Mouse (Mus musculus): ENCODE measurements around the gene Plac1. TPM values are rescaled to one million over a fixed set of nuclear protein-coding genes. Genes with fewer than 3 reads are reported as not detected.

Plac1 gene
- polyA plus RNA-seq, 1 experiment from 2014 or later = 1.8 TPM

DNA sequence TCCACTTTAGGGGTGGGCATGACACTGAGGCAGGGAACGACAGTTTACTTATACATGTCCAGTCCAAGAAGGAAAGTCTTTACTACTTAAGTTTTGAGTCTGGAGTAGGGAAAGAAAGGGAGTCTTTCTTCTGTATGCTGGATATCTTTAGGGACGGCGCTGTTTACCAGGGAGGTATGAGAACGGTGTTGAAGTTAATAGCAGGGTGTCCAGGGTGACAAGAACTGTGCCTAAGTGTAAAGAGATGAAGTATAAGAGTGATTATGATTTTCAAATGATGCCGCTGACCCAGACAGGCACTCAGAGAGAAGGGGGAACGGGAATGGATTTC is 182.2 kb downstream of the Plac1 start:
- H3K9ac ChIP-seq = peak overlapping the region; percentile 78
- H3K27me3 ChIP-seq = peaks cover 39% of the 10 kb centered on the region
- 29% methylated on average over 6 of the region's 6 CpGs for WGBS (ENCODE audit: insufficient replicate concordance)
- DNase-seq (no peak), ATAC-seq (ENCODE audit: low read depth) (no peak)
- H3K27ac ChIP-seq = 0 out of 2 replicates have a peak overlapping the region, but pooled peaks have one; percentile 87
- no peaks in the 10 kb centered on the region for H3K36me3 ChIP-seq
- peaks cover 25% of the 10 kb centered on the region for H3K4me1 ChIP-seq (replicated peaks)
- H3K4me3 ChIP-seq (replicated peaks) = peak overlapping the region; percentile 71
- H3K9me3 ChIP-seq (replicated peaks) = no peaks in the 10 kb centered on the region
- peak overlapping the region; percentile 84 for H3K4me2 ChIP-seq

DNA sequence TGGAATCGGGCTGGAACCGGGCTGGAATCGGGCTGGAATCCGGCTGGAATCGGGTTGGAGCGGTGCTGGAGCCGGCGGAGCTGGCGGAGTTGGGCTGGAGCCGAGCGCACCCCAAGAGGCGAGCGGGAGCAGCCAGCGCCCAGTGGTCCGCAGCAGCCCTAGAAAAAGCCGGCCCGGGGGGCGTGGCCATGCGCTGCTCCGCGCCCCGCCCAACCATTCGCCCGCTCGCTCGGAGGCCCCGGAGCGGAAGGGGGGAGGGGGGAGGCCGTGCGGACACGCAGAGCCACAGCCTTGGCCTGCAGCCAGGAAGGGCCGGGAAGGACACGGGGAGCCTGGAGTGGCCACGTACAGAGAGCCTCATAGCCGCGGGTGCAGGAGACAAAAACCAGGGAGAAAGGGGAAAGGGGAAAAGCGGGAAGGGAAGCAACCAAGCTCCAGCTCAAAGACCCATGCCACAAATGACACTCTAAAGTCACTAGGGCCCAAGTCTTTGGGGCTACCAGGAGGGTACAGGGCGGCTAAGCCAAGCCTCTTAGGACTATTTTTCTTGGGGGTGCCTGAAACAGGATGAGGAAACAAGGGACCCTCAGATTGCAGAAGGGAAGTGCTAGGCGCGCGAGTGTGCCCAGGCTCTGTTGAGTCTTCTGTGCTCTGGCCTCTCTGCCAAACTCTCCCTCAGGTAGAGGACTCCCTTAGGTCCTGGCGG is 182.7 kb downstream of the Plac1 start:
- Histone ChIP-seq H3K27ac (peak overlapping the region; percentile 87), H3K4me1 (replicated peaks) (peaks cover 30% of the 10 kb centered on the region), H3K27me3 (peaks cover 39% of the 10 kb centered on the region), H3K36me3 (no peaks in the 10 kb centered on the region), H3K9ac (peak overlapping the region; percentile 78), H3K4me3 (replicated peaks) (peak overlapping the region; percentile 71), H3K9me3 (replicated peaks) (no peaks in the 10 kb centered on the region), H3K4me2 (peak overlapping the region; percentile 84)
- DNase-seq (peak; percentile 76), ATAC-seq (ENCODE audit: low read depth) (peak; percentile 91)
- 7% methylated on average over 33 of the region's 42 CpGs for WGBS (ENCODE audit: insufficient replicate concordance)

GRCm38 (mm10) chrX:53056627-53057026 is 183.3 kb downstream of the Plac1 start:
- H3K36me3 ChIP-seq = no peaks in the 10 kb centered on the region
- H3K27me3 ChIP-seq = peaks cover 39% of the 10 kb centered on the region
- peak overlapping the region; percentile 78 for H3K9ac ChIP-seq
- ATAC-seq (ENCODE audit: low read depth) (peak; percentile 74), DNase-seq (peak; percentile 29)
- H3K9me3 ChIP-seq (replicated peaks) = no peaks in the 10 kb centered on the region
- H3K4me1 ChIP-seq (replicated peaks) = peaks cover 31% of the 10 kb centered on the region
- peak overlapping the region; percentile 87 for H3K27ac ChIP-seq
- H3K4me2 ChIP-seq = peak overlapping the region; percentile 84
- peak overlapping the region; percentile 71 for H3K4me3 ChIP-seq (replicated peaks)
- WGBS (ENCODE audit: insufficient replicate concordance) = 17% methylated on average over 33 of the region's 33 CpGs

DNA sequence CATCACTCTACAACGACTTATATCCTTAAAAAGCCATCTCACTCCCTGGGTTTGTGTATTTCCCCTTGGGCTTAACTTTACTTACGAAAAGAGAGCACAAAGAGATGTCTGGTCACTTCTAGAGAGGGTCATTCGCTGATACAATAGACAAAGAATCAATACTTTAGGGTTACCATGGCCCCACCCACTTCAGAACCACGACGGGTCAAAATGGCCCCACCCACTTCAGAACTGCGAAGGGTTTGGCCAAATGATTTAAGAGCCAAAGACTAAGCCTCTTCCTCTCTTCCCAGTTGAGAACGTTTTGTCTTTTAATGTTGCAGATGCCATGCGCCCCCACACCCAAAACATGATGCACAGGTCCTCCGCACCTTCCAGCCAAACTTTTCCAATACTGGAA is 184.1 kb downstream of the Plac1 start:
- Histone ChIP-seq H3K4me2 (peak overlapping the region; percentile 84), H3K4me3 (replicated peaks) (peak overlapping the region; percentile 71), H3K4me1 (replicated peaks) (peaks cover 31% of the 10 kb centered on the region), H3K9ac (peak overlapping the region; percentile 78), H3K9me3 (replicated peaks) (no peaks in the 10 kb centered on the region), H3K36me3 (no peaks in the 10 kb centered on the region), H3K27me3 (peaks cover 33% of the 10 kb centered on the region), H3K27ac (peak overlapping the region; percentile 87; the same call in 1 of the 2 replicates)
- WGBS (ENCODE audit: insufficient replicate concordance) = 13% methylated on average over 9 of the region's 9 CpGs
- no peak for ATAC-seq (ENCODE audit: low read depth)
- no peak for DNase-seq

- ATAC-seq (ENCODE audit: low read depth) (no peak), DNase-seq (no peak)
- Histone ChIP-seq H3K9ac (no peak overlapping the region), H3K27me3 (peaks cover 20% of the 10 kb centered on the region), H3K4me2 (no peak overlapping the region; the same call in 1 of the 2 replicates), H3K9me3 (replicated peaks) (no peaks in the 10 kb centered on the region), H3K4me1 (replicated peaks) (peaks cover 42% of the 10 kb centered on the region), H3K36me3 (no peaks in the 10 kb centered on the region), H3K27ac (no peak overlapping the region), H3K4me3 (replicated peaks) (no peak overlapping the region)
- 66% methylated on average over 5 of the region's 5 CpGs for WGBS (ENCODE audit: insufficient replicate concordance)
Observed at GRCm38 (mm10) chrX:53053885-53054284, 186.0 kb downstream of the Plac1 start.

- Histone ChIP-seq H3K4me2 (peak overlapping the region; percentile 55), H3K4me1 (replicated peaks) (peaks cover 35% of the 10 kb centered on the region), H3K36me3 (no peaks in the 10 kb centered on the region), H3K4me3 (replicated peaks) (peak overlapping the region; percentile 32), H3K9ac (no peak overlapping the region), H3K9me3 (replicated peaks) (no peaks in the 10 kb centered on the region), H3K27ac (0 out of 2 replicates have a peak overlapping the region, but pooled peaks have one; percentile 18), H3K27me3 (peaks cover 10% of the 10 kb centered on the region)
- 16% methylated on average over 13 of the region's 13 CpGs for WGBS (ENCODE audit: insufficient replicate concordance)
- DNase-seq = peak; percentile 38
- ATAC-seq (ENCODE audit: low read depth) = peak; percentile 17; the same call in 1 of the 2 replicates
Observed at GRCm38 (mm10) chrX:53052652-53053500, 187.0 kb downstream of the Plac1 start.

- 12% methylated on average over 8 of the region's 9 CpGs for whole genome bisulfite sequencing (ENCODE audit: insufficient replicate concordance)
- no peak overlapping the region for H3K27ac ChIP-seq
- peak overlapping the region; percentile 52 for H3K4me2 ChIP-seq
- H3K4me3 ChIP-seq (replicated peaks) = no peak overlapping the region
- no peaks in the 10 kb centered on the region for H3K36me3 ChIP-seq
- ATAC-seq (ENCODE audit: low read depth) (no peak), DNase-seq (no peak)
- no peak overlapping the region for H3K9ac ChIP-seq
- no peaks in the 10 kb centered on the region for H3K9me3 ChIP-seq (replicated peaks)
- H3K4me1 ChIP-seq (replicated peaks) = peaks cover 30% of the 10 kb centered on the region
- H3K27me3 ChIP-seq = no peaks in the 10 kb centered on the region
Observed at GRCm38 (mm10) chrX:53050353-53050752, 189.6 kb downstream of the Plac1 start.

- H3K4me2 ChIP-seq = no peak overlapping the region
- H3K36me3 ChIP-seq = no peaks in the 10 kb centered on the region
- no peaks in the 10 kb centered on the region for H3K27me3 ChIP-seq
- ATAC-seq (ENCODE audit: low read depth) (0 out of 2 replicates have a peak, but pooled peaks have one; percentile 46), DNase-seq (no peak)
- WGBS (ENCODE audit: insufficient replicate concordance) = 26% methylated on average over 4 of the region's 4 CpGs
- no peaks in the 10 kb centered on the region for H3K9me3 ChIP-seq (replicated peaks)
- H3K4me3 ChIP-seq (replicated peaks) = no peak overlapping the region
- no peak overlapping the region for H3K27ac ChIP-seq
- H3K4me1 ChIP-seq (replicated peaks) = peaks cover 30% of the 10 kb centered on the region
- H3K9ac ChIP-seq = no peak overlapping the region
Observed at GRCm38 (mm10) chrX:53049196-53049595, 190.7 kb downstream of the Plac1 start.

DNA sequence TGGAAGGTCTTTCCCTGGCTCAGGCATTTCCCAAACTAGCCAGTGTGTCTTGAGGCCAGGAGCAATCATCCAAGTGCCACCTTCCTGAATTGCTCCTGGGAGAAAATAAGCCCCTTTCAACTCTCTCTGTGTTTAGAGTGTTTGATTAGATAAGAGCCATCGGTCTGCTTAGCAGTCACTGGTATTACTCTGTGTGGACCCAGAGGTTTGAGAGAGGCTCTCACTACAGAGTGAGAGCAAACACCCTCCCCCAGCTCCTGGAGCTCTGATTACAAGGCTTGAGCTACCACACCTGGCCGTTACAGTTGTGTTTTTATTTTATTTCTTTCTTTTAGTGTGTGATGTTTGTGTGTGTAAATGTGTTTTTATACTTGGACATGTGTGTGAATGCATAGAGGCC is 193.0 kb downstream of the Plac1 start:
- ATAC-seq (ENCODE audit: low read depth) = no peak

DNA sequence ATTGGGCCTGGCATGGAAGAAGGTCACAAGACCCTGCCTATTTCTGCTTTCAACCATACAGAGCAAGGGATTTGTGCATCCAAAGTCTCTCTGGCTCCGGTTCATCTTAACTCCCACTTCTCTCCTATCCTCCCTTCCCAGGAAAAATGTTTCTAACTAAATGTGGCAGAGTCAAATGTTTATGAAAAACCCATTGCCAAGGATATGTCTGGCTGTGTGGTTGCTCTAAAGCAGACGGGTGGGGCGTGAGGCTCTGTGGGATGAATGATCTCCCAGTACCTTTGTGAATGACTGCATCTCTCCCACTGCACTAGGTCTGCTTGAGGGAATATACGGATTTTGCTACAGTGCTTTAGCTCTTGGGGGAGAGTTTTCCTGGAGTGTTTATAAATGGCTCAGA is 193.9 kb downstream of the Plac1 start:
- H3K4me1 ChIP-seq (replicated peaks) = peaks cover 19% of the 10 kb centered on the region
- H3K4me3 ChIP-seq (replicated peaks) = no peak overlapping the region
- H3K4me2 ChIP-seq = no peak overlapping the region
- H3K27me3 ChIP-seq = no peaks in the 10 kb centered on the region
- peak overlapping the region; percentile 5; the same call in 1 of the 2 replicates for H3K27ac ChIP-seq
- H3K9ac ChIP-seq = no peak overlapping the region
- 61% methylated on average over 4 of the region's 4 CpGs for WGBS (ENCODE audit: insufficient replicate concordance)
- no peaks in the 10 kb centered on the region for H3K9me3 ChIP-seq (replicated peaks)
- ATAC-seq (ENCODE audit: low read depth) = no peak
- DNase-seq = no peak
- no peaks in the 10 kb centered on the region for H3K36me3 ChIP-seq

More for the DNA sequence above, 193.0 kb downstream of the Plac1 start:
- Histone ChIP-seq H3K36me3 (no peaks in the 10 kb centered on the region), H3K4me2 (no peak overlapping the region), H3K9ac (no peak overlapping the region), H3K9me3 (replicated peaks) (no peaks in the 10 kb centered on the region), H3K27ac (no peak overlapping the region), H3K4me1 (replicated peaks) (peaks cover 19% of the 10 kb centered on the region), H3K27me3 (no peaks in the 10 kb centered on the region), H3K4me3 (replicated peaks) (no peak overlapping the region)
- WGBS (ENCODE audit: insufficient replicate concordance) = 18% methylated on average over 2 of the region's 2 CpGs
- DNase-seq = no peak

- DNase-seq = no peak
- ATAC-seq (ENCODE audit: low read depth) = no peak
Observed at GRCm38 (mm10) chrX:53045187-53045903, 194.6 kb downstream of the Plac1 start.

More at GRCm38 (mm10) chrX:53045187-53045903, 194.6 kb downstream of the Plac1 start:
- Histone ChIP-seq H3K36me3 (no peaks in the 10 kb centered on the region), H3K27ac (0 out of 2 replicates have a peak overlapping the region, but pooled peaks have one; percentile 8), H3K4me1 (replicated peaks) (peaks cover 16% of the 10 kb centered on the region), H3K4me2 (no peak overlapping the region), H3K4me3 (replicated peaks) (no peak overlapping the region), H3K9ac (no peak overlapping the region), H3K27me3 (no peaks in the 10 kb centered on the region), H3K9me3 (replicated peaks) (no peaks in the 10 kb centered on the region)
- WGBS (ENCODE audit: insufficient replicate concordance) = 29% methylated on average over 10 of the region's 10 CpGs
